In genomic region chr4:84121442-84121841, GRCm38 (mm10) we compare ENCODE assay signal across 22 mouse cellular contexts.
DNase-seq lines count a peak whose midpoint lies in the region; ATAC-seq and TF ChIP-seq lines count a peak whose summit lies in the region.
"Had no signal": no experiment of that assay in that cellular context is flagged by ENCODE, and none has a peak within 500 bp of the region (broad histone marks: within the 10 kb centered on the region; RNA-seq: fewer than 3 reads in every experiment).

No protein-coding gene starts in this region.

- H3K36me3 ChIP-seq in embryonic facial prominence, embryonic 10.5 days (replicated peaks), result no peaks in the 10 kb centered on the region
- no peaks in the 10 kb centered on the region for H3K36me3 ChIP-seq in embryonic facial prominence, embryonic 12.5 days
- no peaks in the 10 kb centered on the region for H3K36me3 ChIP-seq in limb, embryonic 14.5 days (ENCODE audit: control insufficient read depth, insufficient read depth, low read length)
- H3K36me3 ChIP-seq: liver, embryonic 15.5 days; midbrain, embryonic 12.5 days had no signal

- intact Hi-C loops in left cerebral cortex, postnatal 4 days (cut with DNase I), result no loop called here
- intact Hi-C loops in left cerebral cortex, postnatal 10 days (cut with DNase I), result no loop called here

- no peak overlapping the region for H3K4me3 ChIP-seq in embryonic facial prominence, embryonic 10.5 days
- no peak overlapping the region for H3K4me3 ChIP-seq in embryonic facial prominence, embryonic 12.5 days
- H3K4me3 ChIP-seq in limb, embryonic 14.5 days (replicated peaks; ENCODE audit: low read length), result no peak overlapping the region
- H3K4me3 ChIP-seq: liver, embryonic 15.5 days; midbrain, embryonic 12.5 days had no signal

- peaks cover 57% of the 10 kb centered on the region for H3K4me1 ChIP-seq in embryonic facial prominence, embryonic 10.5 days
- peaks cover 44% of the 10 kb centered on the region for H3K4me1 ChIP-seq in embryonic facial prominence, embryonic 12.5 days
- H3K4me1 ChIP-seq in limb, embryonic 14.5 days (ENCODE audit: control insufficient read depth, insufficient read depth, low read length), result peaks cover 34% of the 10 kb centered on the region
- H3K4me1 ChIP-seq: liver, embryonic 15.5 days had no signal

- no peak for TF ChIP-seq POLR2A in limb, embryonic 14.5 days (IDR thresholded peaks at IDR 0.05; ENCODE audit: borderline replicate concordance, extremely low read depth, insufficient read depth, insufficient read length)

- no peak overlapping the region for H3K4me2 ChIP-seq in embryonic facial prominence, embryonic 12.5 days (replicated peaks)
- H3K4me2 ChIP-seq in limb, embryonic 14.5 days (replicated peaks; ENCODE audit: low read depth, low read length, severe bottlenecking), result no peak overlapping the region
- H3K4me2 ChIP-seq: hindbrain, embryonic 14.5 days; liver, embryonic 15.5 days; lung, embryonic 14.5 days; midbrain, embryonic 12.5 days had no signal

- WGBS in embryonic facial prominence, embryonic 10.5 days, result 60% methylated on average over 10 of the region's 10 CpGs
- 38% methylated on average over 10 of the region's 10 CpGs for WGBS in embryonic facial prominence, embryonic 12.5 days
- 32% methylated on average over 10 of the region's 10 CpGs for WGBS in limb, embryonic 14.5 days

- peak overlapping the region; percentile 75 for H3K27ac ChIP-seq in embryonic facial prominence, embryonic 10.5 days (replicated peaks)
- H3K27ac ChIP-seq in embryonic facial prominence, embryonic 12.5 days, result no peak overlapping the region
- no peak overlapping the region for H3K27ac ChIP-seq in limb, embryonic 14.5 days (replicated peaks; ENCODE audit: low read depth, low read length)
- H3K27ac ChIP-seq: hindbrain, embryonic 14.5 days; liver, embryonic 15.5 days; stomach, postnatal 0 days had no signal

- 0 out of 2 replicates have a peak, but pooled peaks cover 4% of the 10 kb centered on the region for H3K27me3 ChIP-seq in embryonic facial prominence, embryonic 10.5 days (replicated peaks; ENCODE audit: low read depth, poor library complexity, severe bottlenecking)
- H3K27me3 ChIP-seq in embryonic facial prominence, embryonic 12.5 days, result no peaks in the 10 kb centered on the region
- no peaks in the 10 kb centered on the region for H3K27me3 ChIP-seq in limb, embryonic 14.5 days (ENCODE audit: control insufficient read depth, insufficient read depth, low read length)
- H3K27me3 ChIP-seq: liver, embryonic 15.5 days had no signal

- H3K9ac ChIP-seq in embryonic facial prominence, embryonic 12.5 days, result 0 out of 2 replicates have a peak overlapping the region, but pooled peaks have one; percentile 5
- no peak overlapping the region for H3K9ac ChIP-seq in limb, embryonic 14.5 days (ENCODE audit: low read depth, low read length, severe bottlenecking)
- H3K9ac ChIP-seq: forebrain, postnatal 0 days; hindbrain, embryonic 14.5 days; liver, embryonic 15.5 days; lung, embryonic 14.5 days; midbrain, embryonic 12.5 days had no signal

- peak; percentile 5 for DNase-seq in left cerebral cortex, postnatal 4 days
- DNase-seq in left cerebral cortex, postnatal 10 days (ENCODE audit: extremely low spot score in 1 of 2, low spot score in 2 of 2), result no peak
- no peak for DNase-seq in embryonic facial prominence, embryonic 10.5 days (ENCODE audit: low spot score)
- peak; percentile 29 for DNase-seq in limb, embryonic 14.5 days (ENCODE audit: low spot score)
- no peak for DNase-seq in spleen, postnatal 10 days (ENCODE audit: low spot score in 2 of 2)
- DNase-seq: adrenal gland, adult 8-10 months; B cell, adult 2 months; cerebellum, adult 2 months; cerebellum, postnatal 14 days; forebrain, postnatal 0 days; gastrocnemius, postnatal 10 days; heart, postnatal 36 days; kidney, adult 9 months; lung, embryonic 14.5 days; lung, postnatal 36 days; right cerebral cortex, postnatal 25 days had no signal

- no peaks in the 10 kb centered on the region for H3K9me3 ChIP-seq in embryonic facial prominence, embryonic 10.5 days
- no peaks in the 10 kb centered on the region for H3K9me3 ChIP-seq in embryonic facial prominence, embryonic 12.5 days
- H3K9me3 ChIP-seq in limb, embryonic 14.5 days (ENCODE audit: control insufficient read depth, low read length), result no peaks in the 10 kb centered on the region
- H3K9me3 ChIP-seq: liver, embryonic 15.5 days; midbrain, embryonic 12.5 days had no signal

- no peak for ATAC-seq in embryonic facial prominence, embryonic 12.5 days (ENCODE audit: insufficient number of reproducible peaks, insufficient read depth, low FRiP score, low TSS enrichment)
- peak; percentile 70 for ATAC-seq in limb, embryonic 14.5 days (ENCODE audit: low FRiP score, low read depth)
- ATAC-seq: forebrain, postnatal 0 days; intestine, postnatal 0 days had no signal

Comparison
In these comparisons a context has a peak if more than half of its experiments do, and no peak if none do; other contexts are left out.
1. DNase-seq: peak in left cerebral cortex, postnatal 4 days (single experiment) and limb, embryonic 14.5 days (single experiment); none in left cerebral cortex, postnatal 10 days (0 of 2), embryonic facial prominence, embryonic 10.5 days (single experiment) and spleen, postnatal 10 days (0 of 2).